ENCODE assay signal across 16 mouse cellular contexts in the genomic region with DNA sequence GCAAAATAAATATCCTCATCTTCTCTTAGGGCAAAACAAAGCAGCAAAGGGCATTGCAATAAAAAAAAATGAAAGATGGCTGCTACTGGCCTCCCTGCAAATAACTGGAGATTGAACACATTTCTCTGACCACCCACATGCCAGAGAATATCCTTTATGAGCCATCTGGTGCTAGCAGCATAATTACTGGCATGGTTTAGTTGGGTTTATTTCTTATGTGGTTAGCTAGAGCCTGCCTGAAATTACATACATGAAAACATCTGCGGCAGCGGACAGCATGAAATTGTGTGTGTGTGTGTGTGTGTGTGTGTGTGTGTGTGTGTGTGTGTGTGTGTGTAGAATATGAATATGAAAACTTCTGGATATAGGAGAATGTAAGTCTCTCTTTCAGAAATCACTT.
DNase-seq lines count a peak whose midpoint lies in the region; ATAC-seq lines count a peak whose summit lies in the region.
"Had no signal": no experiment of that assay in that cellular context is flagged by ENCODE, and none has a peak within 500 bp of the region (broad histone marks: within the 10 kb centered on the region; RNA-seq: fewer than 3 reads in every experiment).

No protein-coding gene starts in this region.

- H3K4me1 ChIP-seq in embryonic facial prominence, embryonic 14.5 days (ENCODE audit: control insufficient read depth, insufficient read depth, low read length): no peaks in the 10 kb centered on the region
- H3K4me1 ChIP-seq: heart, embryonic 13.5 days; midbrain, embryonic 12.5 days had no signal

- H3K9ac ChIP-seq in embryonic facial prominence, embryonic 14.5 days (ENCODE audit: low read depth, low read length): no peak overlapping the region
- H3K9ac ChIP-seq: heart, embryonic 13.5 days; limb, embryonic 15.5 days; midbrain, embryonic 12.5 days had no signal

- H3K4me2 ChIP-seq in embryonic facial prominence, embryonic 14.5 days (ENCODE audit: low read depth, low read length): no peak overlapping the region
- H3K4me2 ChIP-seq: heart, embryonic 13.5 days; limb, embryonic 15.5 days; midbrain, embryonic 12.5 days had no signal

- no peaks in the 10 kb centered on the region for H3K36me3 ChIP-seq in embryonic facial prominence, embryonic 14.5 days (ENCODE audit: control insufficient read depth, insufficient read depth, low read length)
- H3K36me3 ChIP-seq: heart, embryonic 13.5 days; limb, embryonic 15.5 days; midbrain, embryonic 12.5 days had no signal

- no peak overlapping the region for H3K27ac ChIP-seq in embryonic facial prominence, embryonic 14.5 days (replicated peaks; ENCODE audit: low read depth, low read length)
- H3K27ac ChIP-seq: heart, embryonic 13.5 days; limb, embryonic 15.5 days; midbrain, embryonic 12.5 days had no signal

- no peaks in the 10 kb centered on the region for H3K27me3 ChIP-seq in embryonic facial prominence, embryonic 14.5 days (replicated peaks; ENCODE audit: control insufficient read depth, insufficient read depth, low read length)
- H3K27me3 ChIP-seq: heart, embryonic 13.5 days; limb, embryonic 15.5 days; midbrain, embryonic 12.5 days had no signal

- peak; percentile 45 for DNase-seq in layer of hippocampus, adult 11-12 months (ENCODE audit: low spot score)
- DNase-seq in layer of hippocampus, postnatal 25 days (ENCODE audit: extremely low spot score in 1 of 2, low spot score in 1 of 2): no peak
- peak; percentile 67 for DNase-seq in embryonic facial prominence, embryonic 14.5 days (ENCODE audit: low spot score)
- peak; percentile 17 to 62 for DNase-seq in frontal cortex, postnatal 36 days (ENCODE audit: low spot score in 2 of 2)
- peak; percentile 15 to 61 for DNase-seq in left cerebral cortex, postnatal 14 days (ENCODE audit: low spot score in 2 of 2)
- no peak for DNase-seq in spleen, adult 18-20 months
- DNase-seq in lung, postnatal 25 days (ENCODE audit: low spot score): no peak
- DNase-seq in adipocyte (ENCODE audit: low spot score): no peak
- DNase-seq: adrenal gland, postnatal 36 days; cerebellum, adult 11-12 months; gastrocnemius, postnatal 10 days; kidney, postnatal 10 days; thymus, postnatal 14 days had no signal

- intact Hi-C loops in left cerebral cortex, postnatal 14 days (cut with DNase I): loop anchor here (10.0 kb wide), 1 partner anchor 772 kb away; no protein-coding TSS in a partner anchor

- ATAC-seq in embryonic facial prominence, embryonic 14.5 days (ENCODE audit: low read depth): 0 out of 2 replicates have a peak, but pooled peaks have one; percentile 41

- WGBS in embryonic facial prominence, embryonic 14.5 days: 58% methylated on average over 2 of the region's 2 CpGs

- no peaks in the 10 kb centered on the region for H3K9me3 ChIP-seq in embryonic facial prominence, embryonic 14.5 days (ENCODE audit: control insufficient read depth, low read length)
- H3K9me3 ChIP-seq: heart, embryonic 13.5 days; limb, embryonic 15.5 days; midbrain, embryonic 12.5 days had no signal

- H3K4me3 ChIP-seq in embryonic facial prominence, embryonic 14.5 days (ENCODE audit: low read depth, low read length): no peak overlapping the region
- H3K4me3 ChIP-seq: heart, embryonic 13.5 days; limb, embryonic 15.5 days; midbrain, embryonic 12.5 days had no signal

Comparison
In these comparisons a context has a peak if more than half of its experiments do, and no peak if none do; other contexts are left out.
1. DNase-seq: peak in layer of hippocampus, adult 11-12 months (single experiment), embryonic facial prominence, embryonic 14.5 days (single experiment), frontal cortex, postnatal 36 days (2 of 2) and left cerebral cortex, postnatal 14 days (2 of 2); none in layer of hippocampus, postnatal 25 days (0 of 2), spleen, adult 18-20 months (0 of 2), lung, postnatal 25 days (single experiment) and adipocyte (single experiment).